Mouse (Mus musculus) urinary bladder, postnatal 36 days (tissue): ENCODE data around the gene Gm4201.
"Not testable (repeated sequence)": the region's sequence is repeated elsewhere in the genome, so short reads cannot be mapped to it uniquely, and the experiment has no call there.

Source experiments
- DNase-seq, 2 experiments: peaks; one replicate each; pipeline ENCODE4 v3.0.0; 2022; ENCODE audit warnings: low spot score in 2 of 2, mixed read lengths in 1 of 2

The Gm4201 gene

GRCm38 (mm10) chr7:22565243-22565642 is at the start of gene Gm4201:
Gm4201 (minus strand) TSS chr7:22565343.
- DNase-seq, result not testable (repeated sequence)

- not testable (repeated sequence) for DNase-seq
Observed at GRCm38 (mm10) chr7:22588027-22588426, 22.9 kb upstream of the Gm4201 start, which contains the start of gene Gm4565. Gm4565 (minus strand) TSS chr7:22588127.

GRCm38 (mm10) chr7:22534787-22535186 is 30.4 kb downstream of the Gm4201 start, which contains the start of gene Gm8677:
Gm8677 (minus strand) TSS chr7:22534887.
- DNase-seq, result not testable (repeated sequence)

DNA sequence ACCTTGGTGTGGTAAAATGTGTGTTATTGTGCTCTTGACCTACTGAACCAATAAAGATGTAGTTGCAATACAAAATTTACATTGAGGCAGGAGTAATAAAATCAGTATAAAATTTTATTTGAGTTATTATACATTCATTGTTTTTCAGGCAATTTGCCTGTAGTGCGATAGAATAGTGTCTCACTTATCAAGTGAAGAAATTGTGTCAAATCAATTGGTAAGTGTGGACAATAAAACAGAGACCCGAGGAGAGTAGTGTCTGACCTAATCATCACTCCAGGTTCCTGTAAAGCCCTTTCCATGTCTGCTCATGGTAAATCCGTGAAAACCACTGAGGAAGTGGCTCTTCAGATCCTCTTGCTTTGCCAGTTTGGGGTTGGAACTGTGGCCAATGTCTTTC is 42.5 kb downstream of the Gm4201 start, which contains the start of gene Vmn1r152:
Vmn1r152 (plus strand) TSS at position 301 of the 400 bp plus-strand sequence.
- not testable (repeated sequence) for DNase-seq
